Mouse (Mus musculus) right cerebral cortex, postnatal 10 days (tissue): ENCODE results near the gene Crim1.

Experiments used
- DNase-seq, 2 experiments: peaks; one replicate each; pipeline ENCODE4 v3.0.0; 2021; ENCODE audit warnings: low spot score in 2 of 2

The Crim1 gene

DNA sequence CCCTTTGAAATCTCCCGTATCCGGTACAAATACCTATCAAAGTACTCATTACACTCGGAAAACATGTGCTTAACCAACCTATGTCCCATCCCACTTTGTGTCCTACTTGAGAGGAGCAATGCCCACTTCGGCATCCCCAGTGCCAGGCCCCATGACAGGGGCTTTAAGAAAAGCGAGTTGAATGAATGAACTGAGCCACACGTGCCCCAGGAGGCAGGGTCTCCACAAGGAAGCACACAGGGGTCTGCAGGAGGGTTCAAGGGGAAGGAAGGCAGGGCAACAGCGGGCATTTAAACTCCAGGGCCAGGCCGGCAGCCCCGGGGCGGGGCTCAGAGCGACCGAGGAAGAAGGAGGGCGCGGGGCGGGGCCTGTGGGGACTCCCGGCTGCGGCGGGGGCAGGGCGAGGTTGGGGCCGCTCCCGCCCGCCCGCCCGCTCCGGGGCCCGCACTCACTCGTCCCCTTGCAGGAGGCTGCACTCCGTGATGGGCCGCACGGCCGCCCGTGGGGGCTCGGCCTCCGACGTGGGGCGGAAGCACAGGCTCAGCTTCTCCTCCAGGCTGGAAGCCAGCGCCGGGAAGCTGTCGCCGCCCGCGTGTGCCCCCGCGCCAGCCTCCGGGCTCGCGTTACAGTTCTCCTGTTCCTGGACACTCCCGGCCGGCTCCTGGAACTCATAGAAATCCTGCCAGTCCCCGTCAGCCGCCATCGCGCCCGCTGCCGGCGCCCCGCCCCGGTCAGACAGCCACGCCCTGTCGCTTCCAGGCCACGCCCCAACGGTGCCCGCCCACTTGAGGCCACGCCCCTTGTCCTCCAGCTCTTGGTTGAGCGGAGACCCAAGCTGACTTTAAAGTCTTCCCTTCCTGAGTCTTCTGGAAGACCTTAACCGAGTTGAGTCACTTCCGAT lies 217.6 kb downstream of the Crim1 start, which contains the start of gene Fez2:
Gene Fez2, minus strand, starts transcription at position 772 of the 901 bp plus-strand sequence.
- peak; percentile 91 to 93 for DNase-seq

DNA sequence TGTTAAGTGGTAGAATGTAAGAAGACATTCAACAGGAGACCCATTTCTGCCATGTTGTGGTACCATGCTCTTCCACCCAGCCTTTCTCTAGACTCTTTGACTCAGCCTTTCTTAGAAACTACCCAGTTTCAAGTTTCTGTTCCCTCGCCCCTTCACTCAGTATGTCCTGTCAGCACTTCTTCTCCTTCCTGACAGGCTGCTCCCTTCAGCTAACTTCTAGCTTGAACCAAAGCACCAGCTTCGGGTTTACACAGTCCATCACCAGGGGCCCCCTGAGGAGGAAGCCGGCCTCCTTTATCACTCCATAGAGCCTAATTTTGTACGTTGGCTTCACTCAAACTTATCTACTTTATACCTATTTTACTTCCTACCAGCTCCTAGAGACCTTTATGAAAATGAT lies 219.2 kb downstream of the Crim1 start:
- no peak for DNase-seq

DNA sequence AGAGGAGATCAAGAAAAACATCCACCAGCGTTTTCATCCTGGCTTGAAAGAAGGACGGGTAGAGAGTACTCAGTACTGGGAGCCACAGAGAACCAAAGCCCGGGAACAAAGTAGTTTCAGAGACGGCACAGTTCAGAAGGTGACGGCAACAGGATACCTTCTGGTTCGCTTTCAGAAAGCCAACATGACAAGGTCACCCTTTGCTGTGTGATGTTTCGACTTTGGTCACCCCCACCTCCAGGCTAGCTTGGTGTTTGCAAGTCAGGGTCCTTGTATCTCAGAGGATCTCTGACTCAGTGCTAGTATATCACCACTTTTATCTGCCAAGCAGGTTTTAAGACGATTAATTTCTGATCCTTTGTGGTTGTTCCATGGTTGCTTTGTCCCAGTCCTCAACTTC lies 225.0 kb downstream of the Crim1 start:
- no peak for DNase-seq
